In genomic region chr11:84551296-84551695, GRCm38 (mm10) we compare ENCODE assay signal across 24 mouse cellular contexts. TPM values are rescaled to one million over a fixed set of nuclear protein-coding genes. Genes with fewer than 3 reads are reported as not detected.
DNase-seq lines count a peak whose midpoint lies in the region; ATAC-seq lines count a peak whose summit lies in the region.
"Had no signal": no experiment of that assay in that cellular context is flagged by ENCODE, and none has a peak within 500 bp of the region (broad histone marks: within the 10 kb centered on the region; RNA-seq: fewer than 3 reads in every experiment).

No protein-coding gene starts in this region.

- DNase-seq in kidney, adult 18-20 months, result peak; percentile 15
- peak; percentile 14 for DNase-seq in kidney, postnatal 14 days
- no peak for DNase-seq in kidney, postnatal 4 days
- DNase-seq in fat pad, adult 2 months (ENCODE audit: extremely low read depth, low read depth, low spot score), result peak; percentile 16
- DNase-seq in ovary, adult 18-20 months (ENCODE audit: low spot score), result no peak
- DNase-seq: adrenal gland, adult 2 months; adrenal gland, postnatal 36 days; cerebellum, adult 18-20 months; cerebellum, adult 9-10 months; cerebellum, postnatal 14 days; forebrain, postnatal 0 days; gastrocnemius, postnatal 36 days; heart, adult 2 months; heart, postnatal 14 days; heart, postnatal 4 days had no signal

- H3K9me3 ChIP-seq in kidney, embryonic 16.5 days (ENCODE audit: low read length), result no peaks in the 10 kb centered on the region; the same call in 1 of the 2 replicates
- H3K9me3 ChIP-seq: heart, embryonic 10.5 days; heart, embryonic 13.5 days had no signal

- H3K4me3 ChIP-seq in kidney, embryonic 16.5 days (ENCODE audit: low read length), result no peak overlapping the region
- H3K4me3 ChIP-seq: heart, adult 2 months; heart, embryonic 10.5 days; heart, embryonic 13.5 days had no signal

- H3K9ac ChIP-seq in kidney, embryonic 16.5 days (replicated peaks; ENCODE audit: low read length), result no peak overlapping the region
- H3K9ac ChIP-seq: forebrain, postnatal 0 days; heart, embryonic 13.5 days; hindbrain, embryonic 14.5 days had no signal

- H3K4me1 ChIP-seq in kidney, embryonic 16.5 days (ENCODE audit: insufficient read depth, low read length), result no peaks in the 10 kb centered on the region
- H3K4me1 ChIP-seq: heart, embryonic 10.5 days; heart, embryonic 13.5 days had no signal

- H3K36me3 ChIP-seq in kidney, embryonic 16.5 days (ENCODE audit: insufficient read depth, low read length), result no peaks in the 10 kb centered on the region
- H3K36me3 ChIP-seq: heart, embryonic 10.5 days; heart, embryonic 13.5 days had no signal

- 72% methylated on average over 4 of the region's 4 CpGs for WGBS in kidney, embryonic 16.5 days

- no peak overlapping the region for H3K4me2 ChIP-seq in kidney, embryonic 16.5 days (replicated peaks; ENCODE audit: low read depth, low read length)
- H3K4me2 ChIP-seq: heart, embryonic 13.5 days; hindbrain, embryonic 14.5 days had no signal

- no peaks in the 10 kb centered on the region for H3K27me3 ChIP-seq in kidney, embryonic 16.5 days (ENCODE audit: insufficient read depth, low read length)

- H3K27ac ChIP-seq in kidney, embryonic 16.5 days (ENCODE audit: low read length), result no peak overlapping the region
- H3K27ac ChIP-seq: heart, adult 2 months; heart, embryonic 10.5 days; heart, embryonic 13.5 days; hindbrain, embryonic 14.5 days; hindbrain, postnatal 0 days had no signal

- no peak for ATAC-seq in kidney, embryonic 16.5 days (ENCODE audit: low FRiP score, low TSS enrichment)
- ATAC-seq: CD4-positive, CD25-positive, alpha-beta regulatory T cell, adult 4 months; forebrain, embryonic 14.5 days; forebrain, postnatal 0 days; hindbrain, postnatal 0 days had no signal

RNA-seq across cellular contexts. Expression of gene Lhx1, which starts 26.0 kb away (rescaled TPM):
- 31.2 and 35.0 TPM in 2 replicates for polyA plus RNA-seq in kidney, embryonic 16.5 days (2015; fragmentation: Nextera tagmentation; extraction: Ambion mirVana)
- polyA plus RNA-seq: adrenal gland, adult 2 months; C2C12; CD4-positive, CD25-positive, alpha-beta regulatory T cell, adult 4 months; heart, adult 2 months; heart, embryonic 13.5 days; heart, embryonic 16.5 days had no signal

RNA-seq across cellular contexts. Expression of gene Aatf, which starts 38.0 kb away (rescaled TPM):
- 60.0 and 62.3 TPM in 2 replicates for polyA plus RNA-seq in kidney, embryonic 16.5 days (2015; fragmentation: Nextera tagmentation; extraction: Ambion mirVana)

Comparison
In these comparisons a context has a peak if more than half of its experiments do, and no peak if none do; other contexts are left out.
1. DNase-seq: peak in kidney, adult 18-20 months (single experiment), kidney, postnatal 14 days (single experiment) and fat pad, adult 2 months (single experiment); none in kidney, postnatal 4 days (0 of 2) and ovary, adult 18-20 months (single experiment).